Mouse (Mus musculus) midbrain, postnatal 0 days (tissue): ENCODE data around the gene Atg4c. TPM values are rescaled to one million over a fixed set of nuclear protein-coding genes. Genes with fewer than 3 reads are reported as not detected.

ENCODE experiments used
- ATAC-seq: fragments of 200-750 bp; cut with Nextera tagmentation; 2 replicates; pipeline ENCODE4 v1.8.0; 2017; ENCODE audit warnings: moderate number of reproducible peaks, mild to moderate bottlenecking, moderate TSS enrichment, moderate library complexity; ENCODE audit not compliant: low FRiP score
- DNase-seq: peaks from one replicate; pipeline ENCODE4 v3.0.0-alpha.2; 2015; ENCODE audit warnings: low spot score
- H3K27ac ChIP-seq: fragments of 300-500 bp; sonication (generic); 2 replicates; pipeline ENCODE4 v1.5.1; 2014; ENCODE audit warnings: low read depth, mild to moderate bottlenecking, low read length, mixed read lengths
- H3K27me3 ChIP-seq: fragments of 300-500 bp; sonication (generic); 2 replicates; pipeline ENCODE4 v1.6.1; 2014; ENCODE audit warnings: low read length, control low read depth, mixed read lengths; ENCODE audit not compliant: insufficient read depth
- H3K36me3 ChIP-seq: fragments of 300-500 bp; sonication (generic); 2 replicates; pipeline ENCODE4 v1.6.1; 2014; ENCODE audit warnings: low read length, control low read depth, mixed read lengths; ENCODE audit not compliant: insufficient read depth
- H3K4me1 ChIP-seq: fragments of 300-500 bp; sonication (generic); 2 replicates; pipeline ENCODE4 v1.6.1; 2014; ENCODE audit warnings: mild to moderate bottlenecking, control low read depth, antibody characterized with exemption, low read length, mixed read lengths; ENCODE audit not compliant: insufficient read depth
- H3K4me2 ChIP-seq: fragments of 300-500 bp; sonication (generic); 2 replicates; pipeline ENCODE4 v1.6.1; 2014; ENCODE audit warnings: low read depth, mild to moderate bottlenecking, low read length, mixed read lengths; ENCODE audit not compliant: poor library complexity, severe bottlenecking
- H3K4me3 ChIP-seq: fragments of 300-500 bp; sonication (generic); 2 replicates; pipeline ENCODE4 v1.5.1; 2014; ENCODE audit warnings: low read depth, mild to moderate bottlenecking, low read length, moderate library complexity
- H3K9ac ChIP-seq: fragments of 300-500 bp; sonication (generic); replicated peaks from 2 replicates; pipeline ENCODE4 v1.6.1; 2014; ENCODE audit warnings: mild to moderate bottlenecking, low read length, moderate library complexity, mixed read lengths; ENCODE audit not compliant: poor library complexity, severe bottlenecking
- H3K9me3 ChIP-seq: fragments of 300-500 bp; sonication (generic); 2 replicates; pipeline ENCODE4 v1.6.1; 2016; ENCODE audit warnings: low read length, control low read depth
- CTCF ChIP-seq: IDR thresholded peaks from 2 replicates; pipeline ENCODE4 v1.5.1; 2016; ENCODE audit warnings: antibody characterized with exemption, mild to moderate bottlenecking
- WGBS: fragments of 180-500 bp; shearing (Covaris S2); extraction: QIAGEN DNeasy Blood & Tissue Kit; methylation state at CpG from one replicate; pipeline ENCODE4 v1.1.7; 2014; 5-methylcytosine and 5-hydroxymethylcytosine counted together
- polyA plus RNA-seq: library from polyadenylated mRNA; unstranded; fragments of >200 nt; fragmentation: Nextera tagmentation; extraction: Ambion mirVana; gene quantifications from 2 replicates; pipeline ENCODE4 v1.2.1, GENCODE M21; 2015
- total RNA-seq: library from RNA; depleted of rRNA; stranded (reverse); fragments of >200 nt; gene quantifications from 2 replicates; pipeline ENCODE4 v1.2.3, GENCODE M21; 2014

Atg4c gene
- total and polyA plus RNA-seq, 2 experiments from 2014 or later = 8.7 to 16.0 TPM

- ATAC-seq (no peak), DNase-seq (peak; percentile 75)
- no peak overlapping the region for H3K27ac ChIP-seq
Measured at GRCm38 (mm10) chr4:99181739-99182419, 11.9 kb upstream of the Atg4c start.

GRCm38 (mm10) chr4:99182660-99183431 is 10.9 kb upstream of the Atg4c start:
- peak; percentile 88 for DNase-seq
- no peaks in the 10 kb centered on the region for H3K4me1 ChIP-seq
- WGBS = 79% methylated on average over 20 of the region's 20 CpGs
- peak; percentile 84 for TF ChIP-seq CTCF
- no peak overlapping the region for H3K4me2 ChIP-seq
- H3K9ac ChIP-seq = no peak overlapping the region
- no peaks in the 10 kb centered on the region for H3K9me3 ChIP-seq
- H3K36me3 ChIP-seq = no peaks in the 10 kb centered on the region
- no peak overlapping the region for H3K27ac ChIP-seq
- ATAC-seq = no peak
- no peaks in the 10 kb centered on the region for H3K27me3 ChIP-seq
- H3K4me3 ChIP-seq = no peak overlapping the region

More at GRCm38 (mm10) chr4:99181739-99182419, 11.9 kb upstream of the Atg4c start:
- H3K27me3 ChIP-seq = no peaks in the 10 kb centered on the region
- no peaks in the 10 kb centered on the region for H3K36me3 ChIP-seq
- no peaks in the 10 kb centered on the region for H3K9me3 ChIP-seq
- TF ChIP-seq CTCF = no peak
- H3K4me1 ChIP-seq = no peaks in the 10 kb centered on the region
- no peak overlapping the region for H3K4me3 ChIP-seq
- 55% methylated on average over 9 of the region's 9 CpGs for WGBS
- no peak overlapping the region for H3K9ac ChIP-seq
- no peak overlapping the region for H3K4me2 ChIP-seq

GRCm38 (mm10) chr4:99184678-99185077 is 9.1 kb upstream of the Atg4c start:
- H3K4me1 ChIP-seq = no peaks in the 10 kb centered on the region
- no peak for TF ChIP-seq CTCF
- no peaks in the 10 kb centered on the region for H3K36me3 ChIP-seq
- no peak overlapping the region for H3K9ac ChIP-seq
- H3K9me3 ChIP-seq = no peaks in the 10 kb centered on the region
- DNase-seq (no peak), ATAC-seq (no peak)
- no peaks in the 10 kb centered on the region for H3K27me3 ChIP-seq
- no peak overlapping the region for H3K4me2 ChIP-seq
- WGBS = 78% methylated on average over 4 of the region's 4 CpGs
- H3K4me3 ChIP-seq = no peak overlapping the region
- no peak overlapping the region for H3K27ac ChIP-seq

GRCm38 (mm10) chr4:99185305-99185704 is 8.4 kb upstream of the Atg4c start:
- no peak for ATAC-seq
- Histone ChIP-seq H3K9ac (no peak overlapping the region), H3K4me1 (no peaks in the 10 kb centered on the region), H3K4me3 (no peak overlapping the region), H3K4me2 (no peak overlapping the region), H3K27ac (no peak overlapping the region), H3K9me3 (no peaks in the 10 kb centered on the region), H3K27me3 (no peaks in the 10 kb centered on the region), H3K36me3 (no peaks in the 10 kb centered on the region)
- WGBS = 85% methylated on average over 4 of the region's 4 CpGs
- no peak for TF ChIP-seq CTCF
- DNase-seq = no peak

GRCm38 (mm10) chr4:99186412-99187125 is 7.2 kb upstream of the Atg4c start:
- H3K9ac ChIP-seq = no peak overlapping the region
- no peaks in the 10 kb centered on the region for H3K9me3 ChIP-seq
- H3K36me3 ChIP-seq = no peaks in the 10 kb centered on the region
- ATAC-seq (no peak), DNase-seq (no peak)
- no peaks in the 10 kb centered on the region for H3K27me3 ChIP-seq
- no peak overlapping the region for H3K4me2 ChIP-seq
- H3K4me3 ChIP-seq = no peak overlapping the region
- no peak for TF ChIP-seq CTCF
- H3K27ac ChIP-seq = no peak overlapping the region
- no peaks in the 10 kb centered on the region for H3K4me1 ChIP-seq
- WGBS = 90% methylated on average over 11 of the region's 11 CpGs
